Mouse (Mus musculus) E14TG2a.4 (cell line): Measurements from ENCODE around the gene Zfp748.

Source experiments
- CTCF ChIP-seq: conservative IDR thresholded peaks from 2 replicates; pipeline ENCODE4 v1.5.1; 2014; ENCODE audit warnings: low read length
- NANOG ChIP-seq: IDR thresholded peaks from 2 replicates; pipeline ENCODE4 v1.6.1; 2014; ENCODE audit warnings: borderline replicate concordance, low read length, mixed read lengths
- POU5F1 ChIP-seq: IDR thresholded peaks from 2 replicates; pipeline ENCODE4 v1.6.1; 2014; ENCODE audit warnings: low read length, borderline replicate concordance

GRCm38 (mm10) chr13:67545941-67546340 is 7.7 kb downstream of the Zfp748 start:
- TF ChIP-seq CTCF, result no peak
- no peak for TF ChIP-seq NANOG
- no peak for TF ChIP-seq POU5F1
